8 mouse cellular contexts compared by ENCODE assay signal in genomic region chr19:34921253-34921651, GRCm38 (mm10). TPM values are rescaled to one million over a fixed set of nuclear protein-coding genes. Genes with fewer than 3 reads are reported as not detected.
DNase-seq lines count a peak whose midpoint lies in the region; ATAC-seq and TF ChIP-seq lines count a peak whose summit lies in the region.

No protein-coding gene starts in this region.

- no peaks in the 10 kb centered on the region for H3K27me3 ChIP-seq in heart, embryonic 11.5 days (ENCODE audit: control insufficient read depth, insufficient read depth, low read length)
- no peaks in the 10 kb centered on the region for H3K27me3 ChIP-seq in hindbrain, postnatal 0 days (ENCODE audit: insufficient read depth, low read length)
- no peaks in the 10 kb centered on the region for H3K27me3 ChIP-seq in midbrain, embryonic 12.5 days

- DNase-seq in heart, postnatal 36 days = no peak
- DNase-seq in CD4-positive, CD25-positive, alpha-beta regulatory T cell, adult 2 months (ENCODE audit: low read depth, low spot score) = peak; percentile 52
- peak; percentile 4 for DNase-seq in hindbrain, postnatal 0 days (ENCODE audit: low spot score)
- no peak for DNase-seq in left cerebral cortex, adult 9 months (ENCODE audit: low spot score in 2 of 2)
- DNase-seq in c-Kit-positive CD71-positive TER-119-positive erythroid progenitor cells, embryonic 14.5 days (ENCODE audit: low spot score) = no peak

- H3K27ac ChIP-seq in heart, embryonic 11.5 days (ENCODE audit: low read depth, low read length) = peak overlapping the region; percentile 76; the same call in 1 of the 2 replicates
- peak overlapping the region; percentile 68; the same call in 1 of the 2 replicates for H3K27ac ChIP-seq in hindbrain, postnatal 0 days
- H3K27ac ChIP-seq in midbrain, embryonic 12.5 days (replicated peaks) = peak overlapping the region; percentile 60; the same call in 1 of the 2 replicates

- 0 out of 2 replicates have a peak, but pooled peaks cover 3% of the 10 kb centered on the region for H3K36me3 ChIP-seq in heart, embryonic 11.5 days (ENCODE audit: control insufficient read depth, insufficient read depth, low read length)
- no peaks in the 10 kb centered on the region for H3K36me3 ChIP-seq in hindbrain, postnatal 0 days (ENCODE audit: insufficient read depth, low read length)
- peaks cover 11% of the 10 kb centered on the region; the same call in 1 of the 2 replicates for H3K36me3 ChIP-seq in midbrain, embryonic 12.5 days

- peak overlapping the region; percentile 81 for H3K4me3 ChIP-seq in heart, embryonic 11.5 days (ENCODE audit: low read depth, low read length)
- H3K4me3 ChIP-seq in hindbrain, postnatal 0 days (ENCODE audit: low read length) = peak overlapping the region; percentile 85
- H3K4me3 ChIP-seq in midbrain, embryonic 12.5 days = peak overlapping the region; percentile 67

- no peaks in the 10 kb centered on the region for H3K9me3 ChIP-seq in heart, embryonic 11.5 days (replicated peaks; ENCODE audit: control insufficient read depth, low read length)
- no peaks in the 10 kb centered on the region for H3K9me3 ChIP-seq in hindbrain, postnatal 0 days (ENCODE audit: low read length)
- H3K9me3 ChIP-seq in midbrain, embryonic 12.5 days = no peaks in the 10 kb centered on the region

- no peak for ATAC-seq in heart, embryonic 11.5 days (replicated peaks; ENCODE audit: insufficient number of reproducible peaks, low FRiP score, low TSS enrichment)
- ATAC-seq in common myeloid progenitor, adult 5-6 weeks (replicated peaks; ENCODE audit: low read depth, poor library complexity, severe bottlenecking) = peak; percentile 8; the same call in 1 of the 2 replicates
- no peak; the same call in 1 of the 2 replicates for ATAC-seq in hindbrain, postnatal 0 days
- ATAC-seq in midbrain, embryonic 12.5 days (ENCODE audit: low FRiP score, low read depth) = peak; percentile 10; the same call in 1 of the 2 replicates

- peak overlapping the region; percentile 72 for H3K4me2 ChIP-seq in heart, embryonic 11.5 days
- H3K4me2 ChIP-seq in hindbrain, postnatal 0 days (ENCODE audit: low read depth, low read length) = peak overlapping the region; percentile 72
- H3K4me2 ChIP-seq in midbrain, embryonic 12.5 days (replicated peaks) = peak overlapping the region; percentile 60

- peak; percentile 44 for TF ChIP-seq CTCF in hindbrain, postnatal 0 days (IDR thresholded peaks at IDR 0.05; ENCODE audit: low read depth)

- 19% methylated on average over 7 of the region's 7 CpGs for WGBS in heart, embryonic 11.5 days (ENCODE audit: insufficient replicate concordance)
- WGBS in hindbrain, postnatal 0 days = 20% methylated on average over 7 of the region's 7 CpGs
- WGBS in midbrain, embryonic 12.5 days = 25% methylated on average over 7 of the region's 7 CpGs

- no peak overlapping the region for H3K9ac ChIP-seq in heart, embryonic 11.5 days (ENCODE audit: low read depth, low read length)
- peak overlapping the region; percentile 48; the same call in 1 of the 2 replicates for H3K9ac ChIP-seq in hindbrain, postnatal 0 days (replicated peaks; ENCODE audit: low read length)
- no peak overlapping the region for H3K9ac ChIP-seq in midbrain, embryonic 12.5 days (replicated peaks)

- intact Hi-C loops in heart, postnatal 36 days (cut with DNase I) = loop anchor here (2.0 to 10.0 kb wide), 3 partner anchors 42 to 256 kb away; partner anchors contain the start of gene Pank1

- H3K4me1 ChIP-seq in heart, embryonic 11.5 days (ENCODE audit: control insufficient read depth, insufficient read depth, low read length) = no peaks in the 10 kb centered on the region
- H3K4me1 ChIP-seq in hindbrain, postnatal 0 days (ENCODE audit: insufficient read depth, low read length) = no peaks in the 10 kb centered on the region
- H3K4me1 ChIP-seq in midbrain, embryonic 12.5 days = peaks cover 3% of the 10 kb centered on the region; the same call in 1 of the 2 replicates

RNA-seq across cellular contexts. Expression of gene Kif20b, which starts 0.9 kb away (rescaled TPM):
- polyA plus RNA-seq in heart, embryonic 11.5 days (2014; fragmentation: Nextera tagmentation; extraction: Ambion mirVana) = 41.7 and 47.3 TPM in 2 replicates
- 1 to 10 TPM; 1.6 to 1.9 TPM for total RNA-seq in heart, postnatal 36 days (2021)
- total RNA-seq in common myeloid progenitor, adult 5-6 weeks (2017) = 146 and 147 TPM in 2 replicates
- 1.6 and 3.8 TPM in 2 replicates for total RNA-seq in hindbrain, postnatal 0 days (2014; rRNA removed)
- 7.0 and 9.9 TPM in 2 replicates for polyA plus RNA-seq in hindbrain, postnatal 0 days (2015; fragmentation: Nextera tagmentation; extraction: Ambion mirVana)
- 51.8 and 73.5 TPM in 2 replicates for polyA plus RNA-seq in midbrain, embryonic 12.5 days (2016; fragmentation: Nextera tagmentation; extraction: Ambion mirVana)

RNA-seq across cellular contexts. Expression of gene Pank1, which starts 42.0 kb away (rescaled TPM):
- polyA plus RNA-seq in heart, embryonic 11.5 days (2014; fragmentation: Nextera tagmentation; extraction: Ambion mirVana) = 12.5 and 14.2 TPM in 2 replicates
- total RNA-seq in heart, postnatal 36 days (2021) = 10 to 100 TPM; 51.7 to 56.2 TPM
- total RNA-seq in common myeloid progenitor, adult 5-6 weeks (2017) = 13.1 and 15.7 TPM in 2 replicates
- total RNA-seq in hindbrain, postnatal 0 days (2014; rRNA removed) = 11.2 and 16.1 TPM in 2 replicates
- 7.4 and 7.7 TPM in 2 replicates for polyA plus RNA-seq in hindbrain, postnatal 0 days (2015; fragmentation: Nextera tagmentation; extraction: Ambion mirVana)
- 8.6 and 9.6 TPM in 2 replicates for polyA plus RNA-seq in midbrain, embryonic 12.5 days (2016; fragmentation: Nextera tagmentation; extraction: Ambion mirVana)

Comparison
In these comparisons a context has a peak if more than half of its experiments do, and no peak if none do; other contexts are left out.
1. ATAC-seq: peak in common myeloid progenitor, adult 5-6 weeks (single experiment) and midbrain, embryonic 12.5 days (single experiment); none in heart, embryonic 11.5 days (single experiment) and hindbrain, postnatal 0 days (single experiment).
2. DNase-seq: peak in CD4-positive, CD25-positive, alpha-beta regulatory T cell, adult 2 months (single experiment) and hindbrain, postnatal 0 days (single experiment); none in heart, postnatal 36 days (0 of 2), left cerebral cortex, adult 9 months (0 of 2) and c-Kit-positive CD71-positive TER-119-positive erythroid progenitor cells, embryonic 14.5 days (single experiment).
3. RNA of gene Kif20b, which starts 0.9 kb away (total RNA-seq): 146 to 147 TPM in common myeloid progenitor, adult 5-6 weeks; 1.6 to 3.8 TPM in hindbrain, postnatal 0 days and 1.6 to 1.9 TPM in heart, postnatal 36 days; every median in the first group is over 10 times any median in the second.
4. Peak in every context shown above with its lines, with median percentiles within 50 percentile points of each other: H3K27ac ChIP-seq, H3K4me2 ChIP-seq and H3K4me3 ChIP-seq.